Mouse (Mus musculus): ENCODE measurements at regions not wholly inside any gene's neighbourhood (a gene's known extent, or its start where the extent isn't known, plus 50 kb on each side); places are given as distances from the start of the nearest gene placed in this dataset.

DNA sequence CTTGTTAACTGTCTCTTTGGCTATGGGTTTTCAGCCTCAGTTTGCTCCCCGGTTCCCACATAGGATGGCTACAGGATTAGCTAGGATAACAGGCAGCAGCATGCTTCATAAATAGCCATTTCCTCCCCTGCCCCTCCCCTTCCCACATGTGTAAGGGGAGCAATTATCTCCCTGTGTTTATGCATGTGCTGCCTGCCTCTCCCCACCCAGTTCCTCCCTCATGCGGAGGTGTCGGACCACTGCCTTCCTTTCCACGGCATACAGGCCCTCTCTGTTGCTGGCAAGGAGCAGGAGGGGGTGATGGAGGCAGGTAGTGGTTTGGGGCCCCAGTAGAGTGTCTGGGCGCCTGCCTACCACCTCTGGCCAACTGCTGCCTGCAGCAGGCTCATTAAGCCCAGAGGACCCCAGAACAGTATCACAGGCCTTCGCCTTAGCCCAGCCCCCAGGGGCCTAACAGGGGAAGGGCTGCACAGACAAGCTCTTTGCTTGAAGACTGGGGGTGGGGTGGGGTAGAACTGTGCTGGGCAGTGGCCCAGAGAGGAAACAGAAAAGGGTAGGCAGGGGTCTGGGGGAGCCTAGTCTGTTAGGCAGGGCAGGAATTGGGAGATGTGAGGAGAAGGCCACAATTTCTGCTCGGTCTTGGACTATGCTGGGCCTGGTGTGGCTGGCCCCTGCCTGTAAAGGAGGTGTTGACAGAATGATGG is 79.1 kb upstream of the Pja1 start:
- TF ChIP-seq CTCF (IDR thresholded peaks at IDR 0.05; ENCODE audit: control insufficient read depth, insufficient read depth, insufficient read length) (no peak), MAX (IDR thresholded peaks at IDR 0.05) (no peak)

Measured in C2C12 (cell line).